Mouse (Mus musculus) lung, postnatal 25 days (tissue): ENCODE data around the gene Polk.

Experiments used
- DNase-seq: peaks from one replicate; pipeline ENCODE4 v3.0.0; 2022; ENCODE audit warnings: low spot score

Gene Polk

GRCm38 (mm10) chr13:96542081-96542889 is at the start of gene Polk, which contains the start of gene Col4a3bp:
Polk (minus strand) TSS chr13:96542579.
Col4a3bp (plus strand) TSS chr13:96542618.
- peak; percentile 98 for DNase-seq

DNA sequence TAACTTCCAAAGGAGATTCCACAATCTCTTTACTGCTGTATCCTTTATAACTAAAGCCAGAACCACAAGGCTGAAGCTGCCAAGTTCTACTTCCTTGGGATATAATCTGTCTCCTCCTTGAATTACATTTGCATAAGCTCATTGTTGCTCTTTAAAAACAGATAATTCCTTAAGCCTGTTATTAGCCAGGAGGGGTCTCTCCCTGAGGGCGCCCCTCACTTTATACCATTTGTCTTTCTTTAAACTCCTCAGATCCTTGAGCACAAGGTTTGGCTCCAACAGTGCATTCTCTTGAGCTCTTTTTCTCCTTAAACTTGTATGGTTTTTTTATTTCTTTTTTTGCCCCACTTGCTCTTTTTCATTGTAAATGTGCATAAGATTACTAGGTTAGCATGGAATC is 46.3 kb upstream of the Polk start:
- DNase-seq, result no peak

- DNase-seq, result no peak
These were observed 44.2 kb upstream of the Polk start for GRCm38 (mm10) chr13:96586540-96586939.

DNA sequence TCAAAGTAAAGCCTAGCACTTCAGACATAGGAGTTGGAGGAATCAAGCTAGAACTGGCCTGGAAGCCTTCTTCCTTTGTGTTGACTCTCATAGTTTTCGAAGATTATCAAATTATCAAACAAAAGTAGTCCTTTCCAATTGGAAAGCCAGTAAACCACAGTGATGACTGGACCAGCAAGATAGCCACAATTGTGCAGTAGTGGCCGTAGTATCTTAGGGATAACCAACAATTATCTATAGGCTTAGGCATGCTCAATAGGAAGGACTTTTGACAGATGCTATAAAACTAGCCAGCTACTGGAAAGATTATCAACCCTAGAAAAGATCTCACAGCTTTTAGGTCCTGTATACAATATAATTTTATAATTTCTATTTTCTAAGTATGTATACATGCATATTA is 41.8 kb upstream of the Polk start:
- DNase-seq, result no peak

GRCm38 (mm10) chr13:96579979-96580378 is 37.6 kb upstream of the Polk start:
- DNase-seq, result no peak

- no peak for DNase-seq
These were observed 36.7 kb upstream of the Polk start for GRCm38 (mm10) chr13:96579104-96579503.

GRCm38 (mm10) chr13:96574170-96574569 is 31.8 kb upstream of the Polk start:
- peak; percentile 76 for DNase-seq

DNA sequence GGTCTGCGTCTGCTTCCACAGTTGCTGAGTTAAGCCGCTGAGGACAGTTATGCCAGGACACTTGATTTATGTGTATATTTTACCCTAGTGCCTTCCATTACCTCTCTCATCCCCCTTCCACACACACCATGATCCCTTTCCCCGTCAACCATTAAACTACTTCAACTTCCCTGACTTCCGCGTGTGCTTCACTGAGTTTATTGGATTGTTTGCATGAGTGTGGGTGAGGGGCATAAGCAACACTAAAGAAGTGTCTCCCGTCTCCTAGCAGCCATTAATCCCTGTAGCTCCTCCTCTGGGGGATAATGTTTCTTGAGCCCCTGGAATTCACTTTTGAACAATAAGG is 28.6 kb upstream of the Polk start:
- DNase-seq, result no peak

GRCm38 (mm10) chr13:96570313-96571015 is 28.1 kb upstream of the Polk start:
- DNase-seq, result no peak

DNA sequence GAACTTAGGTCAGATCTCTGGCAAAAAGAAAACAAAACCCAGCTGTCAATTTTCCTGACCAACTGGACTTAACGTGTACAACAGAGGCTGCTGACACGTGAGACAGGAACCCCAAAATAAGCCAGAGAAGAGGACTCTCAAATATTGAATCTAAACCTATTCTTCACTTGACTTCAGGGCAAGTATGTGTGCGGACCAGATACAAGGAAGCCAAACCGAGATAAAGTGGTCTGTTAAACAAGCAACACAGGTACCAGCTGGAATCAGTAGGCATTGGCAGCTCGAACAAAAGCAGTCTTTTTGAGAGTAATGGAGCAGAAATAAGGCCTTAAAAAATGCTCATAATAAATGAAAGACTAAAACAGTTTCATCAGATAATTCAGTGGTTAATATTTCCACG is 25.6 kb upstream of the Polk start:
- DNase-seq, result no peak

DNA sequence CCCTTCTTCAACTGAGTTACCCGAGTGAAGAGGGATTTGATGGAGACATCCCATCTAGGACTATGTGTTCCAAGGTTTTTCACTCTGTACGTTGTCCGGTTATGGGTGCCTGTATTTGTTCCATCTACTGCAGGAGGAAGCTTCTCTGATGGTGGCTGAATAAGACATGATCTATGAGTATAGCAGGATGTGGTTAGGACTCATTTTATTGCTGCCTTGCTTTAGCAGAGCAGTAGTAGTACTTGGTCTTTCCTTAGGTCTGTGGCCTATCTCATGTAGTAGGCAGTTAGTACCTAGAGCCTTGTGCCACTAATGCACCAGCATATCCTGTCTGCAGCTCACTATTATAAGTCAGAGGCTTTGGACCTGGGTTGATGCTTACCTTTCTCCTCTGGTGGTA is 12.7 kb upstream of the Polk start:
- no peak for DNase-seq

DNA sequence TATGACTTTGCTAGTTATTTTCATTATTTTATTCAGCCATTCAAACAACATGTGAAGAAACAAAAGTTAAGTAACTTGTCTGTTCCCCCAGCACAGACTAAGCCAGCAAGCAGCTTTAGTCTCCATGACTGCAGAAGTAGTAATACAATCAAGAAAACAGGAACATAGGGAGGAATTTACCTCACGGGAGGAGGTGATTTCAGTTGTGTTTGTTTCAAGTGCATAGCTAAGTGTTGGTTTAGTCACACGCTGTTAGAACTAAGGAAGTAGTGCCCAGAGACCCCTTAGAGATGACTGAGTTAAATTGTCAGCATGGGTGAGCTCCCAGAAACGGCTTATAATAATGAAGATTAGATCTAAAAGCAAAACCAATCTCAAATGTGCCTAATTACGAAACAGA is 5.6 kb upstream of the Polk start:
- peak; percentile 40 for DNase-seq

GRCm38 (mm10) chr13:96547250-96547649 is 4.9 kb upstream of the Polk start:
- no peak for DNase-seq

GRCm38 (mm10) chr13:96544506-96544905 is 2.1 kb upstream of the Polk start:
- DNase-seq, result no peak

- DNase-seq, result peak; percentile 39
These were observed 817 bp upstream of the Polk start for GRCm38 (mm10) chr13:96542901-96543891.

DNA sequence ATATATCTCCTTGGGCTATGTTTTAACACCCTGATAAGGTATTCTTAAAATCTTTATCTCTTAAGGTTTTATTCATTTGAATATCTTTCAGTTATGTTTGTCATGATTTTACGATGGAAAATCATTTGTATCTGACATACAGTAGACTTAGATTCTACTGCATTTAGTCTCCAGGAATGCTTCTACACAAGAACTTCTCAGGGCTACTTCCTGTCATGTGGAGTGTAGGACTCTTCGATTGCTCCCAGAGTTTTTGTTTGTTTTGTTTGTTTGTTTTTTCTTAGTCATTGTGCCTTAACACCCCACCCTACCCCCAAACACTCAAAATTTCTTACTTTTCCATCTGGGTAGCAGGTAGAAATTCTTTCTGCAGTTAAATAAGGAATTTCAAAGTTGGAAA is 998 bp downstream of the Polk start:
- DNase-seq, result no peak

- DNase-seq, result no peak
These were observed 4.3 kb downstream of the Polk start for GRCm38 (mm10) chr13:96538103-96538502.

GRCm38 (mm10) chr13:96536821-96537572 is 5.4 kb downstream of the Polk start:
- no peak for DNase-seq

GRCm38 (mm10) chr13:96533742-96534141 is 8.6 kb downstream of the Polk start:
- DNase-seq, result no peak

- DNase-seq, result no peak
These were observed 10.2 kb downstream of the Polk start for GRCm38 (mm10) chr13:96532176-96532575.

GRCm38 (mm10) chr13:96530064-96530463 is 12.3 kb downstream of the Polk start:
- no peak for DNase-seq

- DNase-seq, result no peak
These were observed 12.8 kb downstream of the Polk start for GRCm38 (mm10) chr13:96529542-96529941.
